Mouse (Mus musculus): ENCODE measurements around the gene Camsap1.
A peak's percentile ranks its signal among the peaks of the same experiment; 100 is the strongest.

Camsap1 gene

GRCm38 (mm10) chr2:25978997-25979396 is 4.1 kb downstream of the Camsap1 start:
- DNase-seq (ENCODE audit: low read depth): no peak

- no peak for DNase-seq (ENCODE audit: low read depth)
Observed at GRCm38 (mm10) chr2:25977587-25978239, 5.4 kb downstream of the Camsap1 start.

- no peak for DNase-seq (ENCODE audit: low read depth)
Observed at GRCm38 (mm10) chr2:25975141-25975770, 7.8 kb downstream of the Camsap1 start.

- DNase-seq (ENCODE audit: low read depth): no peak
Observed at GRCm38 (mm10) chr2:25970426-25970825, 12.7 kb downstream of the Camsap1 start.

- DNase-seq (ENCODE audit: low read depth): no peak
Observed at GRCm38 (mm10) chr2:25969319-25969718, 13.8 kb downstream of the Camsap1 start.

- no peak for DNase-seq (ENCODE audit: low read depth)
Observed at GRCm38 (mm10) chr2:25949291-25949690, 33.8 kb downstream of the Camsap1 start.

GRCm38 (mm10) chr2:25947950-25948349 is 35.1 kb downstream of the Camsap1 start:
- no peak for DNase-seq (ENCODE audit: low read depth)

- no peak for DNase-seq (ENCODE audit: low read depth)
Observed at GRCm38 (mm10) chr2:25943822-25944221, 39.3 kb downstream of the Camsap1 start.

- no peak for DNase-seq (ENCODE audit: low read depth)
Observed at GRCm38 (mm10) chr2:25940503-25940902, 42.6 kb downstream of the Camsap1 start.

GRCm38 (mm10) chr2:25931249-25931859 is 51.7 kb downstream of the Camsap1 start:
- DNase-seq (ENCODE audit: low read depth): peak; percentile 16

GRCm38 (mm10) chr2:25927821-25928220 is 55.3 kb downstream of the Camsap1 start:
- DNase-seq (ENCODE audit: low read depth): no peak

GRCm38 (mm10) chr2:25924934-25925333 is 58.1 kb downstream of the Camsap1 start:
- DNase-seq (ENCODE audit: low read depth): no peak

- no peak for DNase-seq (ENCODE audit: low read depth)
Observed at GRCm38 (mm10) chr2:25923799-25924198, 59.3 kb downstream of the Camsap1 start.

- no peak for DNase-seq (ENCODE audit: low read depth)
Observed at GRCm38 (mm10) chr2:25919972-25920371, 63.1 kb downstream of the Camsap1 start.

- DNase-seq (ENCODE audit: low read depth): no peak
Observed at GRCm38 (mm10) chr2:25918408-25918807, 64.7 kb downstream of the Camsap1 start.

GRCm38 (mm10) chr2:25914821-25915220 is 68.3 kb downstream of the Camsap1 start:
- DNase-seq (ENCODE audit: low read depth): no peak

GRCm38 (mm10) chr2:25914201-25914600 is 68.9 kb downstream of the Camsap1 start:
- DNase-seq (ENCODE audit: low read depth): no peak

- DNase-seq (ENCODE audit: low read depth): no peak
Observed at GRCm38 (mm10) chr2:25913247-25913646, 69.8 kb downstream of the Camsap1 start.

GRCm38 (mm10) chr2:25909872-25910271 is 73.2 kb downstream of the Camsap1 start:
- no peak for DNase-seq (ENCODE audit: low read depth)

GRCm38 (mm10) chr2:25898970-25899369 is 84.1 kb downstream of the Camsap1 start:
- DNase-seq (ENCODE audit: low read depth): no peak

GRCm38 (mm10) chr2:25892440-25892839 is 90.6 kb downstream of the Camsap1 start:
- no peak for DNase-seq (ENCODE audit: low read depth)

- no peak for DNase-seq (ENCODE audit: low read depth)
Observed at GRCm38 (mm10) chr2:25888144-25888543, 94.9 kb downstream of the Camsap1 start.

GRCm38 (mm10) chr2:25887226-25887625 is 95.9 kb downstream of the Camsap1 start:
- peak; percentile 40 for DNase-seq (ENCODE audit: low read depth)

Data from c-Kit-positive CD71-positive TER-119-negative erythroid progenitor cells, embryonic 14.5 days (primary cell).